Mouse (Mus musculus) c-Kit-positive CD71-positive TER-119-negative erythroid progenitor cells, embryonic 14.5 days (primary cell): ENCODE data around the gene Rpl10a.

Source experiments
- DNase-seq: peaks from one replicate; pipeline ENCODE4 v3.0.0-alpha.2; 2013; ENCODE audit warnings: low read depth

Gene Rpl10a

GRCm38 (mm10) chr17:28331241-28332112 is 3.2 kb downstream of the Rpl10a start:
- no peak for DNase-seq

DNA sequence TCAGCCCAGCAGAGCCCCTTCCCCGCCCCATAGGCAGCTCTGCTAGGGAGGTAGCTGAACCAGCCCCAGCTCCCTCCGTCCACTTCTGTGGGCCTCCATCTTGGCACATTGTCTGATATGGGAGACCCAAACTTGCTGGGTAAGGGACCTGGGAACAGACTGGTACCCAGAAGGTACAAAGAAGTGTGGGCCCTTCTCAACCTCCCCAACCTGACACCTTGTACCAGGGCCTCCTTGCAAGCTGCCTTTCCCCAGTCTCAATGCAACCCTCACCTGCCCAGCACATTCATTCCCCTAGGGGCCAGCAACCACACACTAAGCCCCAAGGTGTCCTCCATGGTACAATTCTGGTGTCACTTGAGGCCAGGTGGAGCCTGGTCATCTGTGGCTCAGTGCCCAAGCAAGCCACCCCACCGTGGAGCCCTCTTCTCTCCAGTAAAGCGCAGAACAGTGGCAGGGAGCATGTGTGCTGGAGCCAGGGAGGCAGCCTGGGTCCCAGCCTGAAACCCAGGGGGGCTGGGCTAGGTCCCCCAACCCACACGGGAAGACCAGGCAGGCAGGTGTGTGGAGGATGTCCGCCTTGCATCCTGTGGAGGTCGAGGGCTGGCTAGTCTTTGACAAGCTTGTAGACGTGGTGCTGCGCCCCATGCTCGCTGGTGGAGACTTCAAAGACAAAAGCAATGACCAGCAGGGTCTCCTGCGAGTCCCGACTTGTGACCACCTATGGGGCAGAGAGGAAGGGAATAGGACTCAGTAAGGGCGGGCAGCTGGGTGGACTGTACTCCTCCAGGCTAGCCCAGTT is 4.0 kb downstream of the Rpl10a start:
- DNase-seq, result no peak

DNA sequence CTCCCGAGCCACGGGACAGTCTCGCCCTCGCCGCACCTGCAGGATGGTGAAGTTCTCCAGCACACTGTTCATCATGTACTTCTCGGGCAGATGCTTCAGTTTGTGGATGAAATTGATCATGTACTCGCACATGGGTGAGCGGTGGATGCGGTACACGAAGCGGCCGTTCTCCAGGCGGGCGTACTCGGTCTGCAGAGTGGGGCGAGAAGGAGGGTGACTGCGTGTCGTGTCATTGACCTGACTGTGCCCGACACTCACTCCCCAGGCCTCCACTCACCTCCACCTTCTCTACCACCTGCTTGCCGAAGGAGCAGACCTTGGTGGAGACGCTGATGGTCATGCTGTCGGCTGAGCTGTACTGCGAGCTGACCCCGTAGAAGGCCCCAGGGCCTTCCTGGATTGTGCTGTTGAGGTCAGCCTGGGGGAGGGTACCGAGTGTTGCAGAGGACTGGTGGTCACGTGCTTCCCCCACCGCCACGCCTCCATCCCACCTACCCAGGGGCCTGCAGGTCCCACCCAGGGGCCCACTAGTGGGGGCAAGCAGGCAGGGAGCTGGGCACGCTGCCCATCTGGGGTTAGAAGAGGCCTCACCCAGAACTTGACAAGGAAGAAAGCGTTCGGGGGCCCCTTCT is 4.8 kb downstream of the Rpl10a start:
- no peak for DNase-seq

- no peak for DNase-seq
These were observed 7.0 kb downstream of the Rpl10a start for GRCm38 (mm10) chr17:28335267-28335666.

- DNase-seq, result no peak
These were observed 9.3 kb downstream of the Rpl10a start for GRCm38 (mm10) chr17:28337547-28337946.

DNA sequence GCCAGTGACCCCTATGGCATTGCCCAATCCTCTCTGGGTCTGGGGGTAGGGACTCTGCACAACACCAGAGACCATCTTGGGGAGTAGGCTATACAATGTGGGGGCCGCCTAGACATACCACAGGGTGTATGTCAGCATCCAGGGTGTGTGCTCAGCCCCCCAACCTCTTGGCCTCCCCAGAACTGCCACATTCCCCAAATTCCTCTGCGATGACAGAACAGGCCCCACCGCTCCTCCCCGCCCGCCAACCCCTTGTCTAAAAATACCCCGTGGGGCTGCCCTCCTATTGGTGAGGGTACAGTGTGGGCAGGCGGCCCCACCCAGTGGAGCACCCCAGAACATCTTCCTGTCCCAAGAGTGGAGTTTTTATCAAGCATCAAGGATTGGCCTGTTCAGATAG is 12.3 kb downstream of the Rpl10a start:
- DNase-seq, result no peak

- DNase-seq, result no peak
These were observed 12.8 kb downstream of the Rpl10a start for GRCm38 (mm10) chr17:28341091-28341490.

- no peak for DNase-seq
These were observed 15.9 kb downstream of the Rpl10a start for GRCm38 (mm10) chr17:28344050-28344607.

DNA sequence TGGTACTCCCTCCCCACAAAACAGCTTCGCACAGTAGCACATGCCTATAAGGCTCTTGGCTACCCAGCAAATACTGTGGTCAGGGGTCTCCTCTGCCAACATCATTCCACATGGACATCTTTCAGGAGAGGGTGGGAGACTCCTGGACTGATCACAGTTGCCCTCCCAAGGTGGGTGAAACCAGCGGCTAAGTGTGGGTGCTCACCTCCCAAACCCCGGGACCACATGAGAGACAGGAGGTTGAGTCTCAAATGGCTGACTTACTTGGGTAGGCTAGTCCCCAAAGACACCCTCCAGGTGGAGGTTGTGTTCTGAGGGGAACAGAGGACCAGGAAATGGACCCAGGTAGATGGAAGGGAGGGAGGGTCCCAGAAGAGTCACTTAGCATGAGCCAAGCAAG is 16.4 kb downstream of the Rpl10a start:
- DNase-seq, result no peak

DNA sequence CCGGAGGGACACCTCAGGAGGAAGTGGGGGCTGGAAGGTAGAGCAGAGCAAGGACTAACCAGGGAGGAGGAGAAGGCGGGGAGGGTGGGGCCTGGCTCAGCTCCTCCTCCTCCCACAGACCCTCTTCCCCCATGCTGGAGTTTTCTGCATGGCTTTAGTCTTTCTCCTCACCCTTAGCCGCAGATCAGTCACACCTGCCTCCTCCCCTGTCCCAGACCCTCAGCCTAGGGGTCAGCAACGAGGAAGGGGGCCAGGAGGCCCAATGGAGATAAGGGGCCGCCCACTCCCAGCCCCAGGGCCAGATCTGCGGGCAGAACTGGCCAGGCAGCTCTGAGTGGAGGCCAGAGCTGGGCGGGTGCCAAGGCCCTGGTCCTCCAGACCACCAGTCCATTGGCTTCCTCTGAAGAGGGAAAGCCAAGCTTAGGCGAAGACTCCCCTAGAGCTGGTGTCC is 17.0 kb downstream of the Rpl10a start:
- DNase-seq, result no peak

DNA sequence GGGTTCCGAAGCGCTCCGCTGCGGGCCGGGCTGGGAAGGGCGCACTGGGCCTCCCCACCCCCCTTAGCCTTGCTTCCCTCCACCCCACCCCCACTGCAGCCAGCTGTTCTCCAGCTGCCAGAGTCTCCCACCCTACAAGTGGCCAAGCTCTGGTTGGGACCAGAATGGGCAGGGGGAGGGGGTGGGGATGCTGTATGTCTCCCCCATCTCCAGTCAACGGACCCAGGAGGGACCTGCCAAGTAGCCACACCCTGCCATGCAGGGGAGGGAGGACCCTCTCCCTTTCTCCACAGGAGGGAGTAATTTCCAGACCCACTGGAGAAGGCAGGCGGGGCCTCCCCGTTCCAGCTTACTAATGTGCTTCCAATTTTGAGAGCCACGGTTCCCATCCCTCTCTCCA is 17.6 kb downstream of the Rpl10a start:
- no peak for DNase-seq

DNA sequence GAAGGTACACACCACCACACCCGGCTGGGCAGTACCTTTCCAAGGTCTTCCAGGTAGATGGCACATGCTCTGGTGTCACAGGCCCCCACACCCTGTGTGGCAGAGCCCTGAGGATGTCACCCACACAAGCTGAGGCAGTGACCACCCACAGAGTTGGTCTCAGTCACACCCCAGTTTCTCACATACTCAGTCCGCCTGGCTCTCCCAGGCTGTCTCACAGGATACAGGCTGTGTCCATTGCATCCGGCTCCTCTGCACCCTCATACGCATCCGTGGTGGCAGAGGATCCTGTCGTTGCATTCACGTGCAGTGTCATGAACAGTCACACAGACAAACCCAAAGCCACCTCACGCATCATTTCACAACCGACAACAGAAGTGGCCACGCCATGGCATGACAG is 19.1 kb downstream of the Rpl10a start:
- no peak for DNase-seq

- DNase-seq, result no peak
These were observed 19.9 kb downstream of the Rpl10a start for GRCm38 (mm10) chr17:28348211-28348610.

DNA sequence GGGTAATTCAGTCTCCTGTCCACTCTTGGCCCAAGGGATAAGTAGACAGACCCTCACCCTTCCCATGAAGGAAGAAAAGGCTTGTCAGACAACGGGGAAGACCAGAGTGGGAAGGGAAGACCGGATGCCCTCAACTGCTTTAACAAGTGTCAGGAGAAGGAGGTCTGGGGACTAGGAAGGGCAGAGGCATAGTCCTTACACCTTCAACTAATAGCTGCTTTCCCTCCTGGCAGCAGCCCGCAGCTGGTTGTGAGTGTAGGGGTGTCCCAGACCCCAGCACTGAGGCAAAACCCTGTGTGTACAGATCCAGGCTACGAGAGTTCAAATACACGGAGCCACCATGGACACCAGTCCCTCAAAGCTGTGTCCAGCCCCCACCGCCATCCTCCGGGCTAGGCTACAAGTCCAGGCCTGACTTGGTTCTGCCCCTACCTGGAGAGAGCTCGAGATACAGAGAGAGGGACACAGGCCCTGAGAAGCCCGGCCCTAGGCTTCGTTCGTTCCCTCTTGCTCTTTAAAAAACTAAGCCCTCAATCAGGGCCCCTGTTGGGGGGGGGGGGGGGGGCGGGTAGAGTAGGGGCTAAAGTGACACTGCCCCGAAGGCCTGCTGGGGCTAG is 21.1 kb downstream of the Rpl10a start:
- DNase-seq, result no peak

- no peak for DNase-seq
These were observed 21.7 kb downstream of the Rpl10a start for GRCm38 (mm10) chr17:28349901-28350465.

GRCm38 (mm10) chr17:28350466-28351352 is 22.4 kb downstream of the Rpl10a start, which contains the start of gene Tead3:
TSS of gene Tead3 (minus strand) at chr17:28350817.
- no peak for DNase-seq

- DNase-seq, result no peak
These were observed 23.2 kb downstream of the Rpl10a start for GRCm38 (mm10) chr17:28351353-28351890.

- no peak for DNase-seq
These were observed 23.7 kb downstream of the Rpl10a start for GRCm38 (mm10) chr17:28352018-28352417.

- DNase-seq, result no peak
These were observed 27.6 kb downstream of the Rpl10a start for GRCm38 (mm10) chr17:28355871-28356270.
